Mouse (Mus musculus) intestine, postnatal 0 days (tissue): ENCODE measurements at regions not wholly inside any gene's neighbourhood (a gene's known extent, or its start where the extent isn't known, plus 50 kb on each side); places are given as distances from the start of the nearest gene placed in this dataset.

Experiments
- ATAC-seq: fragments of 200-750 bp; cut with Nextera tagmentation; 2 replicates; pipeline ENCODE4 v1.8.0; 2017; ENCODE audit warnings: mild to moderate bottlenecking, moderate TSS enrichment, moderate library complexity
- H3K27ac ChIP-seq: fragments of 300-500 bp; sonication (generic); 2 replicates; pipeline ENCODE4 v1.5.1; 2014; ENCODE audit warnings: mild to moderate bottlenecking, low read depth, low read length, moderate library complexity
- H3K27me3 ChIP-seq: fragments of 300-500 bp; sonication (generic); replicated peaks from 2 replicates; pipeline ENCODE4 v1.6.1; 2014; ENCODE audit warnings: low read length, mixed read lengths; ENCODE audit not compliant: control insufficient read depth, insufficient read depth
- H3K36me3 ChIP-seq: fragments of 300-500 bp; sonication (generic); 2 replicates; pipeline ENCODE4 v1.6.1; 2014; ENCODE audit warnings: mild to moderate bottlenecking, moderate library complexity; ENCODE audit not compliant: control insufficient read depth, insufficient read depth
- H3K4me1 ChIP-seq: fragments of 300-500 bp; sonication (generic); replicated peaks from 2 replicates; pipeline ENCODE4 v1.6.1; 2014; ENCODE audit warnings: antibody characterized with exemption, low read length, mixed read lengths; ENCODE audit not compliant: control insufficient read depth, insufficient read depth
- H3K4me2 ChIP-seq: fragments of 300-500 bp; sonication (generic); replicated peaks from 2 replicates; pipeline ENCODE4 v1.6.1; 2014; ENCODE audit warnings: low read depth, mild to moderate bottlenecking, moderate library complexity
- H3K4me3 ChIP-seq: fragments of 300-500 bp; sonication (generic); 2 replicates; pipeline ENCODE4 v1.5.1; 2014; ENCODE audit warnings: low read depth, low read length
- H3K9ac ChIP-seq: fragments of 300-500 bp; sonication (generic); 2 replicates; pipeline ENCODE4 v1.6.1; 2014; ENCODE audit warnings: mild to moderate bottlenecking, low read depth, low read length
- H3K9me3 ChIP-seq: fragments of 300-500 bp; sonication (generic); 2 replicates; pipeline ENCODE4 v1.6.1; 2016; ENCODE audit warnings: mixed run types; ENCODE audit not compliant: control insufficient read depth
- CTCF ChIP-seq: sonication (generic); IDR thresholded peaks from 2 replicates; pipeline ENCODE4 v1.5.1; 2016; ENCODE audit warnings: low read depth, mild to moderate bottlenecking, control low read depth, antibody characterized with exemption, moderate library complexity
- WGBS: fragments of 180-500 bp; shearing (Covaris S2); extraction: QIAGEN DNeasy Blood & Tissue Kit; methylation state at CpG from one replicate; pipeline ENCODE4 v1.1.7; 2014; 5-methylcytosine and 5-hydroxymethylcytosine counted together

- no peaks in the 10 kb centered on the region for H3K4me1 ChIP-seq
- no peak for TF ChIP-seq CTCF
- no peak overlapping the region for H3K4me3 ChIP-seq
- no peak for ATAC-seq
- no peak overlapping the region for H3K27ac ChIP-seq
- no peaks in the 10 kb centered on the region for H3K27me3 ChIP-seq
- H3K36me3 ChIP-seq: no peaks in the 10 kb centered on the region
- no peak overlapping the region for H3K9ac ChIP-seq
- H3K4me2 ChIP-seq: no peak overlapping the region
- WGBS: 40% methylated on average over 2 of the region's 2 CpGs
- H3K9me3 ChIP-seq: no peaks in the 10 kb centered on the region
Measured at GRCm38 (mm10) chr14:102142720-102143119, 413.0 kb downstream of the Lmo7 start.

DNA sequence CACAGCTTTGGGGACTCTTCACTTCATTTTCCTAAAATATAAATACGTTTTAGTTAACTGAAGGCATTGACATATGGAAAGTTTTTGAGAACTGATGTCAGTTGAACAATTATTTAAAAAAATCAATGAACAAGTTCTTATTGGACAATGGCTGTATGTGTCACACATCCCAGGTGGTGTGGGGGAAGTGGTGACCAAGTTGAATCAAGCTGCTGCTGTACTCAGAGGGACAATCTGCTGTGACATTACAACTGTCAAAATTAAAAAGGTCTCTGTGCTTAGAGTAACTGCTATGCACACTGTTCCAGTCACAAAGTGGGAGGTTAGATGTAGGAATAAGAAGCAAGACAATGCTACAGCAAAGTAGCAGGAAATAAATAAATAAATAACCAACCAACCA is 409.2 kb downstream of the Lmo7 start:
- H3K27me3 ChIP-seq: no peaks in the 10 kb centered on the region
- H3K9ac ChIP-seq: no peak overlapping the region
- H3K4me3 ChIP-seq: no peak overlapping the region
- ATAC-seq: no peak
- H3K36me3 ChIP-seq: no peaks in the 10 kb centered on the region
- 85% methylated on average over 1 of the region's 1 CpGs for WGBS
- no peak overlapping the region for H3K27ac ChIP-seq
- no peaks in the 10 kb centered on the region for H3K9me3 ChIP-seq
- H3K4me2 ChIP-seq: no peak overlapping the region
- TF ChIP-seq CTCF: no peak
- no peaks in the 10 kb centered on the region for H3K4me1 ChIP-seq

- TF ChIP-seq CTCF: no peak
- Histone ChIP-seq H3K27ac (no peak overlapping the region), H3K9me3 (no peaks in the 10 kb centered on the region), H3K4me1 (no peaks in the 10 kb centered on the region), H3K4me3 (no peak overlapping the region), H3K9ac (no peak overlapping the region), H3K27me3 (no peaks in the 10 kb centered on the region), H3K36me3 (no peaks in the 10 kb centered on the region), H3K4me2 (no peak overlapping the region)
- 77% methylated on average over 3 of the region's 3 CpGs for WGBS
- no peak for ATAC-seq
Measured at GRCm38 (mm10) chr14:102118166-102118565, 388.4 kb downstream of the Lmo7 start.

GRCm38 (mm10) chr14:102106165-102106564 is 376.4 kb downstream of the Lmo7 start:
- H3K27ac ChIP-seq: no peak overlapping the region
- 78% methylated on average over 3 of the region's 3 CpGs for WGBS
- no peaks in the 10 kb centered on the region for H3K4me1 ChIP-seq
- H3K9me3 ChIP-seq: no peaks in the 10 kb centered on the region
- no peaks in the 10 kb centered on the region for H3K36me3 ChIP-seq
- no peak for TF ChIP-seq CTCF
- no peak overlapping the region for H3K9ac ChIP-seq
- H3K27me3 ChIP-seq: no peaks in the 10 kb centered on the region
- no peak for ATAC-seq
- H3K4me3 ChIP-seq: no peak overlapping the region
- no peak overlapping the region for H3K4me2 ChIP-seq

- no peak for TF ChIP-seq CTCF
Measured at GRCm38 (mm10) chr14:102094105-102094504, 364.3 kb downstream of the Lmo7 start.

DNA sequence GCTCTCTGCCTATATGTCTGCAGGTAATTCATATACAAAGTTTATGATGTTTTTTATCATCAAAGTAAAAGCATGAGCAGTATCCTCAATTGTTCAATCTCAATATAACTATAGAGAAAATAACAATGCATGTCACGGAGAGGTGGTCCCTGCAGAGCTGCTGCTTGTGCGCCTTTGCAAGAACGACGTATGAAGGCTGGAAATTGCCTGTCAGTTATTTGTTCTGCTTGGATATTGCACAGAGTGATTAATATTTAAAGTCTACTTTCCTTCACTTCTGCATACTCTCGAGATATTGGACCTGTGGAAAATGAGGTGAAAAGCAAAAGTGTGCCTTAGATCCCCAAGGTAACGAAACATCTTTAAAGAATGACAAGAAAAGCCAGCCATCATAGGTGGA is 362.8 kb downstream of the Lmo7 start:
- H3K9me3 ChIP-seq: no peaks in the 10 kb centered on the region
- no peak for ATAC-seq

More at GRCm38 (mm10) chr14:102094105-102094504, 364.3 kb downstream of the Lmo7 start:
- Histone ChIP-seq H3K27me3 (no peaks in the 10 kb centered on the region), H3K4me3 (no peak overlapping the region), H3K4me1 (no peaks in the 10 kb centered on the region), H3K9me3 (no peaks in the 10 kb centered on the region), H3K4me2 (no peak overlapping the region), H3K36me3 (no peaks in the 10 kb centered on the region), H3K9ac (no peak overlapping the region), H3K27ac (no peak overlapping the region)
- no peak for ATAC-seq
- WGBS: 86% methylated on average over 1 of the region's 1 CpGs

GRCm38 (mm10) chr14:102048932-102049331 is 319.2 kb downstream of the Lmo7 start:
- no peaks in the 10 kb centered on the region for H3K36me3 ChIP-seq
- no peak for ATAC-seq
- H3K4me1 ChIP-seq: no peaks in the 10 kb centered on the region
- no peaks in the 10 kb centered on the region for H3K27me3 ChIP-seq
- H3K9ac ChIP-seq: no peak overlapping the region
- WGBS: 22% methylated on average over 3 of the region's 3 CpGs
- H3K4me3 ChIP-seq: no peak overlapping the region
- no peaks in the 10 kb centered on the region for H3K9me3 ChIP-seq
- TF ChIP-seq CTCF: no peak
- H3K27ac ChIP-seq: no peak overlapping the region
- no peak overlapping the region for H3K4me2 ChIP-seq

More for the DNA sequence above, 362.8 kb downstream of the Lmo7 start:
- Histone ChIP-seq H3K4me2 (no peak overlapping the region), H3K36me3 (no peaks in the 10 kb centered on the region), H3K27me3 (no peaks in the 10 kb centered on the region), H3K4me3 (no peak overlapping the region), H3K9ac (no peak overlapping the region), H3K4me1 (no peaks in the 10 kb centered on the region), H3K27ac (no peak overlapping the region)
- no peak for TF ChIP-seq CTCF
- 80% methylated on average over 6 of the region's 6 CpGs for WGBS
